Mouse (Mus musculus) ovary, adult 18-20 months (tissue): ENCODE measurements around the gene 1700013G24Rik.
"Not testable (repeated sequence)": the region's sequence is repeated elsewhere in the genome, so short reads cannot be mapped to it uniquely, and the experiment has no call there.

Experiments
- DNase-seq: peaks from one replicate; pipeline ENCODE4 v3.0.0; 2022; ENCODE audit warnings: low spot score, mixed read lengths

Gene 1700013G24Rik

GRCm38 (mm10) chr4:137453234-137453767, at the start of gene 1700013G24Rik:
TSS of gene 1700013G24Rik (plus strand) at chr4:137453284.
- no peak for DNase-seq

- DNase-seq = no peak
These were observed 47.5 kb upstream of the 1700013G24Rik start for GRCm38 (mm10) chr4:137405571-137405970.

GRCm38 (mm10) chr4:137409691-137410090, 43.4 kb upstream of the 1700013G24Rik start, which contains the start of gene Cela3a:
TSS of gene Cela3a (minus strand) at chr4:137409791.
- DNase-seq = no peak

- not testable (repeated sequence) for DNase-seq
These were observed 40.8 kb upstream of the 1700013G24Rik start for GRCm38 (mm10) chr4:137412185-137412709.

- DNase-seq = no peak
These were observed 38.1 kb upstream of the 1700013G24Rik start for GRCm38 (mm10) chr4:137414936-137415335.

GRCm38 (mm10) chr4:137417712-137418564, 35.1 kb upstream of the 1700013G24Rik start:
- no peak for DNase-seq

- no peak for DNase-seq
These were observed 22.6 kb upstream of the 1700013G24Rik start, which contains the start of gene Cela3b for GRCm38 (mm10) chr4:137430502-137430901. TSS of gene Cela3b (minus strand) at chr4:137430540.

- DNase-seq = not testable (repeated sequence)
These were observed 20.2 kb upstream of the 1700013G24Rik start for GRCm38 (mm10) chr4:137432700-137433550.

- no peak for DNase-seq
These were observed 16.0 kb upstream of the 1700013G24Rik start for GRCm38 (mm10) chr4:137436979-137437669.

- DNase-seq = no peak
These were observed 14.2 kb upstream of the 1700013G24Rik start for GRCm38 (mm10) chr4:137438842-137439241.

GRCm38 (mm10) chr4:137441332-137441731, 11.8 kb upstream of the 1700013G24Rik start:
- no peak for DNase-seq

GRCm38 (mm10) chr4:137443625-137444024, 9.5 kb upstream of the 1700013G24Rik start:
- no peak for DNase-seq

GRCm38 (mm10) chr4:137445881-137446280, 7.2 kb upstream of the 1700013G24Rik start:
- DNase-seq = no peak

- no peak for DNase-seq
These were observed 5.5 kb upstream of the 1700013G24Rik start for GRCm38 (mm10) chr4:137447363-137448196.

- DNase-seq = peak; percentile 52
These were observed 4.9 kb upstream of the 1700013G24Rik start for GRCm38 (mm10) chr4:137448197-137448596.

- no peak for DNase-seq
These were observed 4.4 kb upstream of the 1700013G24Rik start for GRCm38 (mm10) chr4:137448641-137449040.

GRCm38 (mm10) chr4:137449132-137449531, 4.0 kb upstream of the 1700013G24Rik start:
- DNase-seq = no peak

GRCm38 (mm10) chr4:137449715-137450114, 3.4 kb upstream of the 1700013G24Rik start:
- DNase-seq = no peak

GRCm38 (mm10) chr4:137452190-137452589, 894 bp upstream of the 1700013G24Rik start:
- no peak for DNase-seq

- DNase-seq = no peak
These were observed 1.5 kb downstream of the 1700013G24Rik start for GRCm38 (mm10) chr4:137454582-137454981.
